Mouse (Mus musculus) cerebellum, adult 8-10 months (tissue): Measurements from ENCODE around the gene Arntl2.

Source experiments
- DNase-seq: peaks from one replicate; pipeline ENCODE4 v3.0.0; 2022

The Arntl2 gene

GRCm38 (mm10) chr6:146781566-146781965, 14.3 kb upstream of the Arntl2 start:
- DNase-seq, result no peak

GRCm38 (mm10) chr6:146793527-146793926, 2.3 kb upstream of the Arntl2 start:
- no peak for DNase-seq

- no peak for DNase-seq
Measured at GRCm38 (mm10) chr6:146795166-146795923, 510 bp upstream of the Arntl2 start.

- no peak for DNase-seq
Measured at GRCm38 (mm10) chr6:146797446-146797845, 1.6 kb downstream of the Arntl2 start.

- DNase-seq, result no peak
Measured at GRCm38 (mm10) chr6:146809991-146810390, 14.1 kb downstream of the Arntl2 start.

- no peak for DNase-seq
Measured at GRCm38 (mm10) chr6:146813007-146813406, 17.2 kb downstream of the Arntl2 start.

- no peak for DNase-seq
Measured at GRCm38 (mm10) chr6:146820177-146820965, 24.5 kb downstream of the Arntl2 start.

- no peak for DNase-seq
Measured at GRCm38 (mm10) chr6:146821958-146822357, 26.1 kb downstream of the Arntl2 start.

- peak; percentile 35 for DNase-seq
Measured at GRCm38 (mm10) chr6:146824727-146825486, 29.1 kb downstream of the Arntl2 start.

- no peak for DNase-seq
Measured at GRCm38 (mm10) chr6:146825487-146825773, 29.6 kb downstream of the Arntl2 start.

GRCm38 (mm10) chr6:146831320-146831719, 35.5 kb downstream of the Arntl2 start:
- no peak for DNase-seq

GRCm38 (mm10) chr6:146833485-146834314, 37.8 kb downstream of the Arntl2 start:
- DNase-seq, result peak; percentile 8

GRCm38 (mm10) chr6:146834342-146834741, 38.5 kb downstream of the Arntl2 start:
- no peak for DNase-seq

- no peak for DNase-seq
Measured at GRCm38 (mm10) chr6:146835784-146836183, 39.9 kb downstream of the Arntl2 start.

GRCm38 (mm10) chr6:146837316-146837715, 41.5 kb downstream of the Arntl2 start:
- DNase-seq, result no peak

- no peak for DNase-seq
Measured at GRCm38 (mm10) chr6:146838366-146838765, 42.5 kb downstream of the Arntl2 start.

- no peak for DNase-seq
Measured at GRCm38 (mm10) chr6:146838863-146839262, 43.0 kb downstream of the Arntl2 start.

GRCm38 (mm10) chr6:146844867-146845266, 49.0 kb downstream of the Arntl2 start:
- DNase-seq, result no peak

- DNase-seq, result no peak
Measured at GRCm38 (mm10) chr6:146845347-146845746, 49.5 kb downstream of the Arntl2 start.

- no peak for DNase-seq
Measured at GRCm38 (mm10) chr6:146845961-146846750, 50.3 kb downstream of the Arntl2 start.

- DNase-seq, result no peak
Measured at GRCm38 (mm10) chr6:146847402-146847801, 51.5 kb downstream of the Arntl2 start.

- no peak for DNase-seq
Measured at GRCm38 (mm10) chr6:146848281-146848680, 52.4 kb downstream of the Arntl2 start.
